Comparison of ENCODE assay signal across 9 mouse cellular contexts in the genomic region with DNA sequence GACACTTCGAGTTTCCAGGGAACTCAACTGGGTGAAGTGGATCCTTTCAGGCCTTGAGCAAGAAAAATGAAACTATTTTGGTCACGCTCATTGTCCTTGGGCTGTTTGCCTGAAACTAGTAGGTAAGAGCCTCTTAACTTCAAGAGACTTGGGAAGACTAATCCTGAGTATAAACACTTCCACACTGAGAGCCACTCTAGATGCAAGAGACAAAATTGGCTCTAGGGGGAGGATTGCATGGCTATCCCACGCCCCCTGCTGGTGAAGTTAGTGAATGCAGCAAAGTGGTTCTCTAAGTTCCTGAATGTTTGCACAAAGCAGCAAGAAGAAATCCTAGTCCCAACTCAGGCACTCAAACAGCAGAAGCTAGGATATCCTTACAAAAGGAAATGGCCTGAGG. TPM values are rescaled to one million over a fixed set of nuclear protein-coding genes. Genes with fewer than 3 reads are reported as not detected.
A peak's percentile ranks its signal among the peaks of the same experiment; 100 is the strongest.
DNase-seq lines count a peak whose midpoint lies in the region; ATAC-seq and TF ChIP-seq lines count a peak whose summit lies in the region.
"Had no signal": no experiment of that assay in that cellular context is flagged by ENCODE, and none has a peak within 500 bp of the region (broad histone marks: within the 10 kb centered on the region; RNA-seq: fewer than 3 reads in every experiment).

No protein-coding gene starts in this region.

- no peak overlapping the region for H3K4me3 ChIP-seq in heart, embryonic 12.5 days
- no peak overlapping the region for H3K4me3 ChIP-seq in lung, postnatal 0 days (ENCODE audit: low read depth, low read length)
- H3K4me3 ChIP-seq: lung, embryonic 15.5 days had no signal

- H3K27me3 ChIP-seq in heart, embryonic 12.5 days (replicated peaks) = no peaks in the 10 kb centered on the region
- H3K27me3 ChIP-seq in lung, postnatal 0 days (replicated peaks; ENCODE audit: insufficient read depth, low read length) = no peaks in the 10 kb centered on the region
- H3K27me3 ChIP-seq: lung, embryonic 15.5 days had no signal

- H3K36me3 ChIP-seq in heart, embryonic 12.5 days = no peaks in the 10 kb centered on the region
- no peaks in the 10 kb centered on the region for H3K36me3 ChIP-seq in lung, postnatal 0 days (ENCODE audit: insufficient read depth, low read length)
- H3K36me3 ChIP-seq: lung, embryonic 15.5 days had no signal

- TF ChIP-seq CTCF in lung, postnatal 0 days (IDR thresholded peaks at IDR 0.05) = peak; percentile 93

- H3K9ac ChIP-seq in heart, embryonic 12.5 days = 0 out of 2 replicates have a peak overlapping the region, but pooled peaks have one; percentile 24
- H3K9ac ChIP-seq in lung, postnatal 0 days (replicated peaks; ENCODE audit: low read depth) = no peak overlapping the region
- H3K9ac ChIP-seq: lung, embryonic 15.5 days had no signal

- 26% methylated on average over 3 of the region's 3 CpGs for WGBS in heart, embryonic 12.5 days
- 35% methylated on average over 3 of the region's 3 CpGs for WGBS in lung, postnatal 0 days

- H3K27ac ChIP-seq in heart, embryonic 12.5 days (ENCODE audit: poor library complexity, severe bottlenecking) = no peak overlapping the region
- no peak overlapping the region for H3K27ac ChIP-seq in lung, postnatal 0 days (ENCODE audit: low read length)
- H3K27ac ChIP-seq: lung, embryonic 15.5 days had no signal

- no peaks in the 10 kb centered on the region for H3K9me3 ChIP-seq in heart, embryonic 12.5 days (replicated peaks)
- no peaks in the 10 kb centered on the region for H3K9me3 ChIP-seq in lung, postnatal 0 days (ENCODE audit: low read length)
- H3K9me3 ChIP-seq: lung, embryonic 15.5 days had no signal

- peak; percentile 39; the same call in 1 of the 2 replicates for ATAC-seq in erythroblast, adult 5-6 weeks (replicated peaks; ENCODE audit: low FRiP score, poor library complexity, severe bottlenecking)
- ATAC-seq in heart, embryonic 12.5 days (ENCODE audit: insufficient number of reproducible peaks, low FRiP score) = no peak
- peak; percentile 98 for ATAC-seq in lung, postnatal 0 days

- TF ChIP-seq EP300 in lung, postnatal 0 days (IDR thresholded peaks at IDR 0.05) = peak; percentile 79

- no peaks in the 10 kb centered on the region for H3K4me1 ChIP-seq in heart, embryonic 12.5 days (replicated peaks)
- H3K4me1 ChIP-seq in lung, postnatal 0 days (ENCODE audit: insufficient read depth, low read depth, low read length) = no peaks in the 10 kb centered on the region
- H3K4me1 ChIP-seq: lung, embryonic 15.5 days had no signal

- peak; percentile 75 for DNase-seq in ES-CJ7 (ENCODE audit: low read depth, low spot score)
- DNase-seq in brain, adult 2 months (ENCODE audit: low read depth, low spot score) = peak; percentile 88
- DNase-seq in layer of hippocampus, adult 11-12 months (ENCODE audit: low spot score) = peak; percentile 76
- DNase-seq in lung, postnatal 0 days (ENCODE audit: low spot score) = peak; percentile 86
- DNase-seq in right cerebral cortex, adult 2 months (ENCODE audit: low spot score in 2 of 2) = peak; percentile 84 to 85
- DNase-seq in urinary bladder, postnatal 14 days (ENCODE audit: low spot score) = peak; percentile 73

- H3K4me2 ChIP-seq in heart, embryonic 12.5 days = peak overlapping the region; percentile 34
- H3K4me2 ChIP-seq in lung, postnatal 0 days (replicated peaks; ENCODE audit: low read depth, low read length) = no peak overlapping the region
- H3K4me2 ChIP-seq: lung, embryonic 15.5 days had no signal

RNA-seq across cellular contexts. Expression of a gene that starts 13.1 kb away (rescaled TPM):
- not detected in 2 replicates for total RNA-seq in erythroblast, adult 5-6 weeks (2015; ENCODE audit: low replicate concordance)
- not detected in 2 replicates for total RNA-seq in erythroblast, adult 5-6 weeks (2017; ENCODE audit: low replicate concordance)
- 5.7 and 6.5 TPM in 2 replicates for polyA plus RNA-seq in heart, embryonic 12.5 days (2016; fragmentation: Nextera tagmentation; extraction: Ambion mirVana)
- polyA plus RNA-seq in lung, postnatal 0 days (2015; fragmentation: Nextera tagmentation; extraction: Ambion mirVana) = 1.2 and 1.3 TPM in 2 replicates

RNA-seq across cellular contexts. Expression of a gene that starts 18.8 kb away (rescaled TPM):
- total RNA-seq in erythroblast, adult 5-6 weeks (2015; ENCODE audit: low replicate concordance) = 14.6 and 16.3 TPM in 2 replicates
- 11.8 and 18.1 TPM in 2 replicates for total RNA-seq in erythroblast, adult 5-6 weeks (2017; ENCODE audit: low replicate concordance)
- 111 TPM in 2 replicates for polyA plus RNA-seq in heart, embryonic 12.5 days (2016; fragmentation: Nextera tagmentation; extraction: Ambion mirVana)
- polyA plus RNA-seq in lung, postnatal 0 days (2015; fragmentation: Nextera tagmentation; extraction: Ambion mirVana) = 30.4 and 33.5 TPM in 2 replicates
